Mouse (Mus musculus) heart, embryonic 15.5 days (tissue): ENCODE data around the gene Pilrb2. TPM values are rescaled to one million over a fixed set of nuclear protein-coding genes. Genes with fewer than 3 reads are reported as not detected.
"Not testable (repeated sequence)": the region's sequence is repeated elsewhere in the genome, so short reads cannot be mapped to it uniquely, and the experiment has no call there.

Source experiments
- ATAC-seq: fragments of 200-750 bp; cut with Nextera tagmentation; replicated peaks from 2 replicates; pipeline ENCODE4 v1.8.0; 2017; ENCODE audit warnings: low read depth, moderate TSS enrichment; ENCODE audit not compliant: insufficient number of reproducible peaks, insufficient read depth, low FRiP score
- H3K27ac ChIP-seq: fragments of 300-500 bp; sonication (generic); 2 replicates; pipeline ENCODE4 v1.5.1; 2015; ENCODE audit warnings: mild to moderate bottlenecking, inconsistent platforms
- H3K27me3 ChIP-seq: fragments of 300-500 bp; sonication (generic); 2 replicates; pipeline ENCODE4 v1.6.1; 2015; ENCODE audit warnings: inconsistent platforms
- H3K36me3 ChIP-seq: fragments of 300-500 bp; sonication (generic); 2 replicates; pipeline ENCODE4 v1.6.1; 2015; ENCODE audit warnings: mild to moderate bottlenecking, inconsistent platforms
- H3K4me1 ChIP-seq: fragments of 300-500 bp; sonication (generic); replicated peaks from 2 replicates; pipeline ENCODE4 v1.6.1; 2015; ENCODE audit warnings: inconsistent platforms
- H3K4me2 ChIP-seq: fragments of 300-500 bp; sonication (generic); 2 replicates; pipeline ENCODE4 v1.6.1; 2015; ENCODE audit warnings: inconsistent platforms, mild to moderate bottlenecking, moderate library complexity
- H3K4me3 ChIP-seq: fragments of 300-500 bp; sonication (generic); 2 replicates; pipeline ENCODE4 v1.5.1; 2015; ENCODE audit warnings: mild to moderate bottlenecking, inconsistent platforms
- H3K9ac ChIP-seq: fragments of 300-500 bp; sonication (generic); 2 replicates; pipeline ENCODE4 v1.6.1; 2015; ENCODE audit warnings: mild to moderate bottlenecking, inconsistent platforms
- H3K9me3 ChIP-seq: fragments of 300-500 bp; sonication (generic); replicated peaks from 2 replicates; pipeline ENCODE4 v1.6.1; 2016; ENCODE audit warnings: inconsistent platforms
- WGBS: fragments of 180-500 bp; shearing (Covaris S2); methylation state at CpG from one replicate; pipeline ENCODE4 v1.1.7; 2015; ENCODE audit warnings: mixed read lengths; 5-methylcytosine and 5-hydroxymethylcytosine counted together
- polyA plus RNA-seq: library from polyadenylated mRNA; unstranded; fragments of >200 nt; fragmentation: Nextera tagmentation; extraction: Ambion mirVana; gene quantifications from 2 replicates; pipeline ENCODE4 v1.2.1, GENCODE M21; 2015

Pilrb2 gene
- 1.5 and 3.4 TPM in 2 replicates for polyA plus RNA-seq

DNA sequence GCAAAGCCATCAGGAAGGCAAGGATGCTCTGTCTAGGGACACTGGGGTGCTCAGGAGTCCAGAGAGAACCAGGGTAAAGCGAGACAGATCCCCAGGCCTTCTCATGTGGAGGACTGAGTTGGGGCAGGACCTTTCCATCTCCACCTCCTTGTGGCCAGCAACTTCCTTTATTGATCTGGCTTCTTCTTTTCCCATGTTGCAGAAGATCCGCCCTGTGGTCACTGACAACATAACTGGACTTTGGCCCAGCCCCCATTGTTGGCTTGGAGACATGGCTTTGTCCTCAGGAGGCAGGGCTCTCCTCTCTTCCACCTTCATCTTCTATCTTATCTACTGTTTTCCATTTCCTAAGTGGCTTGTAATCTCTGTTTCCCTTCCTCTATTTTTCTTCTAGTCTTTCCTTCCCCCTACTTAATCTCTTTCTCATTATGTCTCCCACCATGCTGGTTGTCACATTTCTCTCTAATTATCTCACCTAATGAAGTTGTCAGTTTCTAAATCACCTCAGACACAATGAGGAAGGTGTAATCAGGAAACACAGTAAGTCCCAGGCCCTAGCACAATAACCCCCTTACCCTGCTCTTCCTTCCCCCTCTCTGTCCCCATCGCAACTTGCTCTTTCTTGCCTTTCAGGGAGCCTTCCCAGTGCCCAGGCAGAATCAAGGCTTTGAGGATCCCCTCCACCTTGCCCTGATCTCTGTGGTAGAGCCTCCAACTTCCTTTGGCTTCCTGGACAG lies at the start of gene Pilrb2:
Pilrb2 (minus strand) TSS at position 172 of the 737 bp plus-strand sequence.
- H3K9ac ChIP-seq, H3K27me3 ChIP-seq, H3K9me3 ChIP-seq, H3K36me3 ChIP-seq, H3K4me1 ChIP-seq, ATAC-seq, H3K4me2 ChIP-seq, H3K4me3 ChIP-seq, H3K27ac ChIP-seq: not testable (repeated sequence)
- 61% methylated on average over 3 of the region's 3 CpGs for WGBS

DNA sequence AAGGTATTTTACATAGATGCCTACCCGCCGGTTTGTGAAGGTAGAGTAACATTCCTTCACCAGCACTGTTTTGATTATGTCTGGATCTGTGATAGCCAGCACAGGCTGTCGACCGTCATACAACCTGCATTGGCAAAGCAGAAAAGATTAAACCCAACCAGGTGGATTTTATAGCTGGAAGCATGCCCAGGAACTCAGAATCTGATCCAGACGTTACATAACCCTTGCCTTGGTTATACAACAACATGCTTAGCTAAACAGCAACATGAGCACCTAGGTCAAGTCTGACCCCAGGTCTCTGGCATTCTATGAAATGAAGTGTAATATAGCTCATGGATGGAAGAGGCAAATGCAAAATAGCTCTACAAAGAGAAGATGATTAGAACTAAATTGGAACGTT lies 43.9 kb upstream of the Pilrb2 start:
- 66% methylated on average over 6 of the region's 6 CpGs for WGBS
- Histone ChIP-seq H3K9ac (no peak overlapping the region), H3K4me3 (no peak overlapping the region), H3K4me1 (no peaks in the 10 kb centered on the region), H3K27ac (no peak overlapping the region), H3K36me3 (no peaks in the 10 kb centered on the region), H3K9me3 (no peaks in the 10 kb centered on the region), H3K4me2 (no peak overlapping the region), H3K27me3 (no peaks in the 10 kb centered on the region)
- ATAC-seq, result no peak

DNA sequence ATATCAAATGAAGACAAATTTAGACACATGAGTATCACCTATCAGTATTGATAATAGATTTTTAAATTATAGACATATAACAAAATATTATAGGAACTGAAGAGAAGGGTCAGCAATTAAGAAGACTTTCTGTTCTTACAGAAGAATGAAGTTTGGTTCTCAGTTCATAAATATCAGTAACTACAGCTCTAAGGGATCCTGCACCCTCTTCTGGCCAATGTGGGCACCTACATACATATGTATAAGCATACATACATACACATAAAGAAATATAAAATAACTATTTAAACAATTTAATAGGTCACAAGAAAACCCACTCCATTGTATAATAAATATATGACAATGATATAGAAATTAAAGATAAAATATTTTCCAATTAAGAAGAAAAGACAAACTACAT lies 42.9 kb upstream of the Pilrb2 start:
- Histone ChIP-seq H3K27ac (no peak overlapping the region), H3K9me3 (no peaks in the 10 kb centered on the region), H3K4me3 (no peak overlapping the region), H3K4me1 (no peaks in the 10 kb centered on the region), H3K27me3 (no peaks in the 10 kb centered on the region), H3K36me3 (no peaks in the 10 kb centered on the region), H3K9ac (no peak overlapping the region), H3K4me2 (no peak overlapping the region)
- no peak for ATAC-seq

DNA sequence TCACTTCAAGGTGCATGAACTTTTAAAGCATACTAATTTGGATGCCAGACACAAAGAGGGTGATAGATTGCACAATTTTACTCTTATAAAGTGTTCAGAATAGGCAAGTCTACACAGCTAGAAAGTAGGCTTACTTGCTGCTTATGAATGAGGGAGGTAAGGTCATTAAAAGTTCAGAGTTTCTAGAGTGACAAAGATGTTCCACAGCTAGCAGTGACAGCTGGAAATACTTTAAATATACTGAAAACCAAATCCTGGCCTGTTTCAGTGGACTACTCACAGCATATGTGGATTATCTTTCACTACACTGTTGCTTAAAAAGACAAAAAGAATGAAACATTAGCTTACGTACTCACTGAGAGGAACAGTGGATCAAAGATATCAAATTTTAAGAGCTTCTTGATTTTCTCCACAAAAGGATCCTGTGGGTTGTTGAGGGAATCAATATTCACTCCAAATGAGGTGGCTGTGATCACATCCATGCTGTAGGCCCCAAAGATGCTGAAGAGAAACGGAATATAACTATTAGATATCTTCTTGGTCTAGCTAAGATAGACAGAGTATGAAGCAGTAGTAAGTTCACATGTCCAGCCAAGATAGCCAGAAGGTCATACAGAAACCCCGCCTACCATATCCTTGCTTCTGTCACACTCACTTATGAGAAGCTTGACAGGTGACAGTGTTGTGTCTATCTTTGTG lies 38.1 kb upstream of the Pilrb2 start:
- H3K4me1 ChIP-seq, result no peaks in the 10 kb centered on the region
- H3K27me3 ChIP-seq, result no peaks in the 10 kb centered on the region
- ATAC-seq, result no peak
- H3K36me3 ChIP-seq, result no peaks in the 10 kb centered on the region
- H3K4me2 ChIP-seq, result no peak overlapping the region
- WGBS, result 74% methylated on average over 3 of the region's 3 CpGs
- H3K27ac ChIP-seq, result no peak overlapping the region
- H3K4me3 ChIP-seq, result no peak overlapping the region
- H3K9me3 ChIP-seq, result no peaks in the 10 kb centered on the region
- H3K9ac ChIP-seq, result no peak overlapping the region

DNA sequence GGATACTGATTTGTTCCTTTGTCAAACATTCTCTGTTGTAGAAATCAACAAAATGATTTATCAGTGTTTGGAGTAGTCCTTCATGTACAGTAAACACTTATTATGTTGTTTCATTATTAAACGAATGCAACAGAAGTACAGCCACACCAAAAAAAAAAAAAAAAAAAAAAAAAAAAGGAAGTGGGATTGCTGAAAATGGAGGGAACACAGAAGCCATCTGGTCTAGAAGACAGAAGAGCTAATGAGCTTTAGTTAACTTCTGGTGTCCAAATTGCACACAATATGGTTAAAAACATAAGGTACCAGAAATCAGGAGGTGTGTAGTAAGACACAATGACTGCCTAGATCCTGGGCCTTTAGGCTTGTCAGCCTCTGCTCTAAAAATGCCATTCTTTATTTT lies 26.2 kb upstream of the Pilrb2 start:
- ATAC-seq, result no peak
- no peaks in the 10 kb centered on the region for H3K4me1 ChIP-seq
- H3K36me3 ChIP-seq, result no peaks in the 10 kb centered on the region
- no peak overlapping the region for H3K4me2 ChIP-seq
- peaks cover 4% of the 10 kb centered on the region; the same call in 1 of the 2 replicates for H3K27me3 ChIP-seq
- no peaks in the 10 kb centered on the region for H3K9me3 ChIP-seq
- H3K27ac ChIP-seq, result no peak overlapping the region
- WGBS, result 66% methylated on average over 1 of the region's 1 CpGs
- no peak overlapping the region for H3K4me3 ChIP-seq
- no peak overlapping the region for H3K9ac ChIP-seq

DNA sequence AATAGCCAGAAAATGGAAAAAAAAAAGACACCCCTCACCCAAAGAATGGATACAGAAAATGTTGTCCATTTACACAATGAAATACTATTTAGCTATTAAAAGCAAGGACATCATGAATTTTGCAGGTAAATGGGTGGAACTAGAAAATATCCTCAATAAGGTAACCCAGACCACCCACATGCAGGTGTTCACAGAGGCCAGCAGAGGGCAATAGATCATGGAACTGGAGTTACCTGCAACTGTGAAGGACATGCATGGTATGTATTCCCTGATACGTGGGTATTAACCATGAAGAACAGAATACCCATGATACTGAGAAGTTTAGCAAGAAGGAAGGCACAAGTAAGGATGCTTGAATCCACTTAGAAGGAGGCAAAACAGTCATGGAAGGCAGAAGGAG lies 21.3 kb upstream of the Pilrb2 start:
- H3K9me3 ChIP-seq, result no peaks in the 10 kb centered on the region
- H3K9ac ChIP-seq, result no peak overlapping the region
- ATAC-seq, result no peak
- H3K4me2 ChIP-seq, result no peak overlapping the region
- no peak overlapping the region for H3K27ac ChIP-seq
- H3K4me1 ChIP-seq, result no peaks in the 10 kb centered on the region
- no peak overlapping the region for H3K4me3 ChIP-seq
- 52% methylated on average over 1 of the region's 1 CpGs for WGBS
- no peaks in the 10 kb centered on the region for H3K36me3 ChIP-seq
- peaks cover 4% of the 10 kb centered on the region; the same call in 1 of the 2 replicates for H3K27me3 ChIP-seq

DNA sequence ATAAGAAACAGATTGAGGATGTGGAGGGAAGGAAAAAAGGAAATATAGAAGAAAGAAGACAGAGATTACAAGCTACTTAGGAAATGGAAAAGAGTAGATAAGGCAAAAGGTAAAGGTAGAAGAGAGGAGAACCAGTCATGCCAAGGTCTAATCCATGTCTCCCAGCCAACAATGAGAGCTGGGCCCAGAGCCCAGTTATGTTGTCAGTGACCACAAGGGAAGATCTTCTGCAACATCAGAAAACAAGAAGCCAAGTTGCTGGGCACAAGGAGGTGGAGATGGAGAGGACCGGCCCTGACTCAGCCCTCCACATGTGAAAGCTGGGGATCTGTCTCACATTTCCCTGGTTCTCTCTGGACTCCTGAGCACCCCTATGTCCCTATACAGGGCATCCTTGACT lies 16.1 kb upstream of the Pilrb2 start:
- H3K4me2 ChIP-seq, result no peak overlapping the region
- no peak overlapping the region for H3K4me3 ChIP-seq
- no peaks in the 10 kb centered on the region for H3K36me3 ChIP-seq
- ATAC-seq, result no peak
- H3K27me3 ChIP-seq, result no peaks in the 10 kb centered on the region
- no peak overlapping the region for H3K9ac ChIP-seq
- WGBS, result 85% methylated on average over 1 of the region's 1 CpGs
- H3K27ac ChIP-seq, result no peak overlapping the region
- no peaks in the 10 kb centered on the region for H3K9me3 ChIP-seq
- peaks cover 9% of the 10 kb centered on the region; the same call in 1 of the 2 replicates for H3K4me1 ChIP-seq

DNA sequence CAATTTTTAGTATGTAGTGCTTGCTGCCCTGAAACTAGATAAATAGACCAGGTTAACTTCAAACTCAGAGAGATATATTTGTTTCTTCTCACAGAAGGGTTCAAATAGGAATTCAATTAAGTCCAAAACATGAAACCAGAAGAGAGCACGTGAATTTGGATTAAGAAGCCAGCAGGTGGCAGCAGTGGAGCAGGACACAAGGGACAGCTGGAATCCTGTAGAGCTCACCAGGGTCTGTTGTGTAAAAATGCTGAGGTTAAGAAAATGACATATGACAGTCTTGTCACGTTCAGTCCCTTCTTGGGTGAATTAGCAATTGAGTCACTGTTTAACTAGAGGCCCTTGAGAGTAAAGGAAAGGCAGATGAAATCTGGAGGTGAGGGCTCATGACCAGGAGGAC lies 14.3 kb upstream of the Pilrb2 start:
- 6% methylated on average over 2 of the region's 2 CpGs for WGBS
- H3K9me3 ChIP-seq, result no peaks in the 10 kb centered on the region
- ATAC-seq, result no peak
- H3K4me1 ChIP-seq, result peaks cover 9% of the 10 kb centered on the region; the same call in 1 of the 2 replicates
- H3K27ac ChIP-seq, result no peak overlapping the region
- H3K27me3 ChIP-seq, result no peaks in the 10 kb centered on the region
- no peaks in the 10 kb centered on the region for H3K36me3 ChIP-seq
- no peak overlapping the region for H3K4me2 ChIP-seq
- H3K4me3 ChIP-seq, result no peak overlapping the region
- H3K9ac ChIP-seq, result no peak overlapping the region

DNA sequence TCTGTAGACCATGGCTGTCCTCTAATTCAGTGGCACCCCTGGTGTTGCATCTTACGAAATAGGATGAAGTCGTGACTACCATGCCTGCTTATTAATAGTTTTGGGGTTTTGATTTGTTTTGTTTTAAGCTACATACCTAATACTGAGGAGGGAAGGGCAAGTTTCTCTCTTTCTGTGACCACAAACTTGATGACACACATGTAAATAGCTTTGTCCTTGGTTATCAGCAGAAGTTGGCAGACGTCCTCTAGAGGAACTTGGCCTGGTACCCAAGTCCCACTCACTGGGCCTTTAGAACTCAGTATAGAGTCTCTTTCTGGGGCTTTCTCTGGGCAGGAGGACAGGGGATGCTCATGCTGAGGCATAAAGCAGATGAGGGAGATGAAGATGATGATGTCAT lies 11.7 kb upstream of the Pilrb2 start:
- H3K4me1 ChIP-seq, result peaks cover 9% of the 10 kb centered on the region; the same call in 1 of the 2 replicates
- WGBS, result 71% methylated on average over 3 of the region's 3 CpGs
- H3K4me2 ChIP-seq, result no peak overlapping the region
- H3K9ac ChIP-seq, result no peak overlapping the region; the same call in 1 of the 2 replicates
- H3K27me3 ChIP-seq, result no peaks in the 10 kb centered on the region
- H3K36me3 ChIP-seq, result no peaks in the 10 kb centered on the region
- no peak for ATAC-seq
- H3K27ac ChIP-seq, result no peak overlapping the region
- H3K4me3 ChIP-seq, result no peak overlapping the region
- no peaks in the 10 kb centered on the region for H3K9me3 ChIP-seq

DNA sequence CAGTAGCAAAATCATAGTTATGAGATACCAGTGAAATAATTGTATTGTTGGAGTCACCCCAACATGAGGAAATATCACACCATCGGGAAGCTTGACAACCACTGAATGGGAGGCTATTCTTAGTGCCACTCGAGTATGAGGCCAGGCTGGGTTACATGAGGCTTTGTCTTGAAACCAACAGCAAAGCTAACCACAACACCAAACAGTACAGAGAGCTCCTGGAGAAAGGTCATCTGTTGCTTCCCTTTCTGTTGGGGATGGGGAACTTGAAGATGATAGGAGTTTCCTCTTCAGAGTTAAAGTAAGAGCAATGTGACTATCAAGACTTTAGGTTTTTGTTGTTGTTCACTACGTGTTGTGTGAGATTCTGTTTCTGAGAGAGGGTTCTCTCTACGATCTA lies 11.3 kb upstream of the Pilrb2 start:
- Histone ChIP-seq H3K9ac (no peak overlapping the region), H3K9me3 (no peaks in the 10 kb centered on the region), H3K4me3 (no peak overlapping the region), H3K36me3 (no peaks in the 10 kb centered on the region), H3K4me2 (no peak overlapping the region), H3K27ac (no peak overlapping the region), H3K4me1 (peaks cover 9% of the 10 kb centered on the region; the same call in 1 of the 2 replicates), H3K27me3 (no peaks in the 10 kb centered on the region)
- 48% methylated on average over 4 of the region's 4 CpGs for WGBS
- ATAC-seq, result no peak

DNA sequence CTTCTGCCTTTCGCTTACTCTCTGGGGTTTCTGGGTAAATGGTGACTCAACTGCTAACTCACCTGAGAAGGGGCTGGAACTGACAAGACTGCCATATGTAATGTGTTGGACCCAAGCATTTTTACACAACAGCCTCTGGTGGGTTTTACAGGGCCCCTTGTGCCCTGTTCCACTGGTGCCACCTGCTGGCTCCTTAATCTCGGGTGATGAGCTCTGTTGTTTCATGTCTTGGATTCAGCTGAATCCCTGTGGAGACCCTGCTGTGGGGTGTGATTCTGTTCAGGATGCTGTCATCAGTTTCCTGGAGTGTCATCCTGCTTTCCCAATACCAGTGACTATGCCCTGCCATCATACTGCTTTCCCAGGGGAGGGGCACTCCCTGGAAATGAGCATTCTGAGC lies 6.2 kb upstream of the Pilrb2 start:
- Histone ChIP-seq H3K27me3 (no peaks in the 10 kb centered on the region), H3K4me3 (no peak overlapping the region), H3K9me3 (no peaks in the 10 kb centered on the region), H3K27ac (no peak overlapping the region), H3K36me3 (no peaks in the 10 kb centered on the region), H3K9ac (no peak overlapping the region), H3K4me1 (peaks cover under 1% of the 10 kb centered on the region; the same call in 1 of the 2 replicates), H3K4me2 (no peak overlapping the region)
- no peak for ATAC-seq
- 43% methylated on average over 2 of the region's 2 CpGs for WGBS

DNA sequence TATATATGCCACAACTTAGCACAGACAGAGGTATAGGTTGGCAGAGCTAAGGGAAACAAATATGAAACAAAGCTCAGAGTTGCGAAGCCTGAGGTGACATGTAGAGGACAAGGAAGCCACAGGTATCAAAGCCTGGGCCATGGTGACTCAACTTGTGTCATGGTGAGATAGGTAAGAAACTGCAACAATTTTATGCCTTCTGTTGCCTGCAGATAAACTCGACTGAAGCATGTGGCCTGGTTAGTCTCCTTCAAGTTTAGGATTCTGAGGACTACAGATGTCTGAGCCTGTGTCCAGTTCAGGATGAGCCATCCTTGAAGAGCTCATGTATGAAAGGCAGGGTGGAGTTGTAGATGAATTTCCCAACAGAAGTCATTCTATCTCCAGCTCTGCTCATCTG lies 3.4 kb upstream of the Pilrb2 start:
- Histone ChIP-seq H3K9me3 (no peaks in the 10 kb centered on the region), H3K4me2 (no peak overlapping the region), H3K27me3 (no peaks in the 10 kb centered on the region), H3K27ac (no peak overlapping the region), H3K9ac (no peak overlapping the region), H3K4me3 (no peak overlapping the region), H3K4me1 (no peaks in the 10 kb centered on the region), H3K36me3 (no peaks in the 10 kb centered on the region)
- ATAC-seq, result no peak
- 74% methylated on average over 2 of the region's 2 CpGs for WGBS
